In genomic region chr2:173784366-173784765, GRCm38 (mm10) we compare ENCODE assay signal across 19 mouse cellular contexts. TPM values are rescaled to one million over a fixed set of nuclear protein-coding genes. Genes with fewer than 3 reads are reported as not detected.
DNase-seq lines count a peak whose midpoint lies in the region; ATAC-seq lines count a peak whose summit lies in the region.
"Had no signal": no experiment of that assay in that cellular context is flagged by ENCODE, and none has a peak within 500 bp of the region (broad histone marks: within the 10 kb centered on the region; RNA-seq: fewer than 3 reads in every experiment).

No protein-coding gene starts in this region.

- peak overlapping the region; percentile 2; the same call in 1 of the 2 replicates for H3K27ac ChIP-seq in embryonic facial prominence, embryonic 13.5 days
- H3K27ac ChIP-seq in embryonic facial prominence, embryonic 10.5 days (replicated peaks) = no peak overlapping the region
- H3K27ac ChIP-seq in embryonic facial prominence, embryonic 15.5 days (replicated peaks) = 0 out of 2 replicates have a peak overlapping the region, but pooled peaks have one; percentile 17
- peak overlapping the region; percentile 81 for H3K27ac ChIP-seq in macrophage
- H3K27ac ChIP-seq in kidney, embryonic 15.5 days = no peak overlapping the region
- H3K27ac ChIP-seq: forebrain, embryonic 15.5 days; hindbrain, embryonic 12.5 days; limb, embryonic 15.5 days; neural tube, embryonic 15.5 days had no signal

- peaks cover 27% of the 10 kb centered on the region for H3K4me1 ChIP-seq in embryonic facial prominence, embryonic 13.5 days
- peaks cover 24% of the 10 kb centered on the region for H3K4me1 ChIP-seq in embryonic facial prominence, embryonic 10.5 days
- peaks cover 21% of the 10 kb centered on the region for H3K4me1 ChIP-seq in embryonic facial prominence, embryonic 15.5 days
- H3K4me1 ChIP-seq in kidney, embryonic 15.5 days = peaks cover 22% of the 10 kb centered on the region

- no peak overlapping the region for H3K4me2 ChIP-seq in embryonic facial prominence, embryonic 13.5 days
- no peak overlapping the region for H3K4me2 ChIP-seq in embryonic facial prominence, embryonic 15.5 days (replicated peaks)
- no peak overlapping the region for H3K4me2 ChIP-seq in kidney, embryonic 15.5 days
- H3K4me2 ChIP-seq: forebrain, embryonic 15.5 days; hindbrain, embryonic 12.5 days; limb, embryonic 15.5 days; neural tube, embryonic 15.5 days had no signal

- no peak overlapping the region for H3K4me3 ChIP-seq in embryonic facial prominence, embryonic 13.5 days
- H3K4me3 ChIP-seq in embryonic facial prominence, embryonic 10.5 days = no peak overlapping the region
- no peak overlapping the region for H3K4me3 ChIP-seq in embryonic facial prominence, embryonic 15.5 days (replicated peaks)
- H3K4me3 ChIP-seq in macrophage (ENCODE audit: inconsistent target) = no peak overlapping the region
- H3K4me3 ChIP-seq in kidney, embryonic 15.5 days (replicated peaks) = no peak overlapping the region
- H3K4me3 ChIP-seq: forebrain, embryonic 15.5 days; hindbrain, embryonic 12.5 days; limb, embryonic 15.5 days; megakaryocyte, embryonic 14.5 days; neural tube, embryonic 15.5 days had no signal

- no peaks in the 10 kb centered on the region for H3K79me2 ChIP-seq in macrophage (ENCODE audit: inconsistent target)

- H3K9ac ChIP-seq in embryonic facial prominence, embryonic 13.5 days = no peak overlapping the region
- no peak overlapping the region for H3K9ac ChIP-seq in embryonic facial prominence, embryonic 15.5 days
- no peak overlapping the region for H3K9ac ChIP-seq in kidney, embryonic 15.5 days
- H3K9ac ChIP-seq: forebrain, embryonic 15.5 days; hindbrain, embryonic 12.5 days; limb, embryonic 15.5 days; neural tube, embryonic 15.5 days had no signal

- 44% methylated on average over 3 of the region's 3 CpGs for WGBS in embryonic facial prominence, embryonic 13.5 days
- WGBS in embryonic facial prominence, embryonic 10.5 days = 61% methylated on average over 3 of the region's 3 CpGs
- 34% methylated on average over 3 of the region's 3 CpGs for WGBS in embryonic facial prominence, embryonic 15.5 days
- WGBS in macrophage (ENCODE audit: missing documents) = 0% methylated on average over 3 of the region's 3 CpGs
- 75% methylated on average over 3 of the region's 3 CpGs for WGBS in kidney, embryonic 15.5 days

- H3K27me3 ChIP-seq in embryonic facial prominence, embryonic 13.5 days = no peaks in the 10 kb centered on the region
- no peaks in the 10 kb centered on the region for H3K27me3 ChIP-seq in embryonic facial prominence, embryonic 10.5 days (replicated peaks; ENCODE audit: low read depth, poor library complexity, severe bottlenecking)
- H3K27me3 ChIP-seq in embryonic facial prominence, embryonic 15.5 days = no peaks in the 10 kb centered on the region
- H3K27me3 ChIP-seq in kidney, embryonic 15.5 days = no peaks in the 10 kb centered on the region
- H3K27me3 ChIP-seq: forebrain, embryonic 15.5 days; hindbrain, embryonic 12.5 days; limb, embryonic 15.5 days; megakaryocyte, embryonic 14.5 days; neural tube, embryonic 15.5 days had no signal

- no peak for ATAC-seq in embryonic facial prominence, embryonic 13.5 days (ENCODE audit: insufficient number of reproducible peaks, insufficient read depth, low FRiP score, low TSS enrichment, low read depth)
- ATAC-seq in embryonic facial prominence, embryonic 15.5 days (ENCODE audit: insufficient number of reproducible peaks, low FRiP score, low TSS enrichment, low read depth) = no peak
- no peak for ATAC-seq in kidney, embryonic 15.5 days (replicated peaks; ENCODE audit: low FRiP score)
- ATAC-seq: forebrain, embryonic 15.5 days; intestine, postnatal 0 days had no signal

- H3K9me3 ChIP-seq in embryonic facial prominence, embryonic 13.5 days = no peaks in the 10 kb centered on the region
- no peaks in the 10 kb centered on the region for H3K9me3 ChIP-seq in embryonic facial prominence, embryonic 10.5 days
- H3K9me3 ChIP-seq in embryonic facial prominence, embryonic 15.5 days (replicated peaks) = no peaks in the 10 kb centered on the region
- H3K9me3 ChIP-seq in kidney, embryonic 15.5 days (replicated peaks) = no peaks in the 10 kb centered on the region
- H3K9me3 ChIP-seq: limb, embryonic 15.5 days; megakaryocyte, embryonic 14.5 days had no signal

- no peak for DNase-seq in embryonic facial prominence, embryonic 10.5 days (ENCODE audit: low spot score)
- peak; percentile 13 to 19 for DNase-seq in B cell, adult 2 months
- DNase-seq in kidney, postnatal 4 days = no peak
- no peak for DNase-seq in frontal cortex, postnatal 36 days (ENCODE audit: low spot score in 2 of 2)
- DNase-seq: adrenal gland, postnatal 25 days; cerebellum, postnatal 36 days; gastrocnemius, postnatal 25 days; kidney, postnatal 36 days; thymus, adult 2 months had no signal

- H3K36me3 ChIP-seq in embryonic facial prominence, embryonic 13.5 days = peaks cover 23% of the 10 kb centered on the region
- H3K36me3 ChIP-seq in embryonic facial prominence, embryonic 10.5 days (replicated peaks) = peaks cover 35% of the 10 kb centered on the region
- peaks cover 1% of the 10 kb centered on the region for H3K36me3 ChIP-seq in embryonic facial prominence, embryonic 15.5 days
- peaks cover 19% of the 10 kb centered on the region; the same call in 1 of the 2 replicates for H3K36me3 ChIP-seq in macrophage (ENCODE audit: inconsistent target)
- peaks cover 33% of the 10 kb centered on the region for H3K36me3 ChIP-seq in kidney, embryonic 15.5 days

RNA-seq across cellular contexts. Expression of gene Vapb, which starts 47.1 kb away (rescaled TPM):
- 9.4 and 13.0 TPM in 2 replicates for polyA plus RNA-seq in embryonic facial prominence, embryonic 13.5 days (2015; fragmentation: Nextera tagmentation; extraction: Ambion mirVana)
- 8.1 and 9.8 TPM in 2 replicates for polyA plus RNA-seq in embryonic facial prominence, embryonic 10.5 days (2016; fragmentation: Nextera tagmentation; extraction: Ambion mirVana)
- polyA plus RNA-seq in embryonic facial prominence, embryonic 15.5 days (2015; fragmentation: Nextera tagmentation; extraction: Ambion mirVana) = 15.5 and 16.5 TPM in 2 replicates
- 10 to 100 TPM in 24 of 26 experiments, 1 to 10 TPM in 2; 6.5 to 60.3 (median 26.5) TPM for total RNA-seq in macrophage (2018; cell fraction: chromatin; rRNA removed)
- total RNA-seq in macrophage (2018; cell fraction: cytosol; rRNA removed) = 100 to 1,000 TPM in 25 of 26 experiments, 10 to 100 TPM in 1; 98.5 to 199 (median 142) TPM
- 10 to 100 TPM; 15.2 to 69.7 (median 42.8) TPM for total RNA-seq in macrophage (2018; cell fraction: nucleus; rRNA removed)
- polyA plus RNA-seq in macrophage (2018) = 106 to 251 TPM (median 119 TPM) in 3 replicates
- polyA plus RNA-seq in kidney, embryonic 15.5 days (2015; fragmentation: Nextera tagmentation; extraction: Ambion mirVana) = 14.0 and 17.9 TPM in 2 replicates

Comparison
In these comparisons a context has a peak if more than half of its experiments do, and no peak if none do; other contexts are left out.
1. H3K27ac ChIP-seq: peak in embryonic facial prominence, embryonic 13.5 days (single experiment), embryonic facial prominence, embryonic 15.5 days (single experiment) and macrophage (single experiment); none in embryonic facial prominence, embryonic 10.5 days (single experiment) and kidney, embryonic 15.5 days (single experiment).
2. DNase-seq: peak in B cell, adult 2 months (2 of 2); none in embryonic facial prominence, embryonic 10.5 days (single experiment), kidney, postnatal 4 days (0 of 2) and frontal cortex, postnatal 36 days (0 of 2).